Mouse (Mus musculus) heart, adult 2 months (tissue): ENCODE results near the gene Tbc1d22a.

Experiments
- CTCF ChIP-seq: fragments of 200-600 bp; IDR thresholded peaks from 2 replicates; pipeline ENCODE4 v1.8.1; 2022; ENCODE audit warnings: antibody characterized with exemption, mild to moderate bottlenecking, moderate library complexity
- POLR2A ChIP-seq: fragments of 200-500 bp; IDR thresholded peaks from 2 replicates; pipeline ENCODE4 v1.6.1; 2011; ENCODE audit warnings: mild to moderate bottlenecking, low read depth, low read length, control low read depth; ENCODE audit not compliant: insufficient read depth

GRCm38 (mm10) chr15:86191505-86191904, 22.8 kb upstream of the Tbc1d22a start:
- no peak for TF ChIP-seq CTCF
- TF ChIP-seq POLR2A: no peak
